Mouse (Mus musculus): ENCODE data around the gene Irf9. TPM values are rescaled to one million over a fixed set of nuclear protein-coding genes. Genes with fewer than 3 reads are reported as not detected.

The Irf9 gene
- total and polyA plus RNA-seq, 3 experiments: 8.5 to 14.8 TPM; not detected in 1

- TF ChIP-seq CHD2 (IDR thresholded peaks at IDR 0.05; ENCODE audit: low read length): no peak
- TF ChIP-seq TCF12 (IDR thresholded peaks at IDR 0.05; ENCODE audit: low read depth, low read length): peak; percentile 87
These were observed 17.8 kb upstream of the Irf9 start (continued) for GRCm38 (mm10) chr14:55585566-55585960.

GRCm38 (mm10) chr14:55586149-55586548 is 17.2 kb upstream of the Irf9 start:
- Histone ChIP-seq H3K4me1 (ENCODE audit: control insufficient read depth in 1 of 2, insufficient read depth in 2 of 2, low read length in 2 of 2) (peaks cover 3 to 41% of the 10 kb centered on the region in 2 experiments), H3K9me3 (replicated peaks; ENCODE audit: insufficient read depth, low read length) (no peaks in the 10 kb centered on the region), H3K27ac (ENCODE audit: control insufficient read depth, low read depth, low read length) (peak overlapping the region; percentile 100), H3K27me3 (ENCODE audit: control insufficient read depth in 1 of 2, insufficient read depth in 2 of 2, low read length in 2 of 2) (no peaks in the 10 kb centered on the region), H3K4me3 (ENCODE audit: control insufficient read depth in 1 of 2, insufficient read depth in 1 of 2, low read depth in 2 of 2, low read length in 2 of 2) (peak overlapping the region; percentile 78 to 82; a peak in 3 of 4 replicates), H3K36me3 (ENCODE audit: control insufficient read depth in 1 of 2, insufficient read depth in 2 of 2, low read length in 2 of 2) (peaks cover 0 to 34% of the 10 kb centered on the region in 2 experiments; a peak in 2 of 4 replicates), H3K9ac (ENCODE audit: control insufficient read depth, low read depth, low read length, poor library complexity, severe bottlenecking) (peak overlapping the region; percentile 73), H3K79me2 (ENCODE audit: control insufficient read depth, insufficient read depth, low read length, poor library complexity) (peaks cover 12% of the 10 kb centered on the region)
- DNase-seq (ENCODE audit: low read depth, low spot score): peak; percentile 88
- TF ChIP-seq USF1 (IDR thresholded peaks at IDR 0.05; ENCODE audit: low read depth, low read length) (no peak), MAZ (IDR thresholded peaks at IDR 0.05; ENCODE audit: low read depth, low read length) (peak; percentile 25; the same call in 1 of the 2 replicates), ZKSCAN1 (IDR thresholded peaks at IDR 0.05; ENCODE audit: low read depth, low read length) (peak; percentile 76; the same call in 1 of the 2 replicates), MYB (IDR thresholded peaks at IDR 0.05; ENCODE audit: low read depth, low read length) (peak; percentile 76), ETS1 (IDR thresholded peaks at IDR 0.05; ENCODE audit: low read depth, low read length) (peak; percentile 94), MXI1 (IDR thresholded peaks at IDR 0.05; ENCODE audit: low read depth, low read length) (peak; percentile 77; the same call in 1 of the 2 replicates), RCOR1 (IDR thresholded peaks at IDR 0.05; ENCODE audit: low read depth, low read length) (peak; percentile 76), POLR2AphosphoS2 (IDR thresholded peaks at IDR 0.05; ENCODE audit: low read length) (no peak), EP300 (IDR thresholded peaks at IDR 0.05; ENCODE audit: low read depth in 1 of 2, low read length in 2 of 2) (peak; percentile 69 to 88; a peak in 3 of 4 replicates), TCF12 (IDR thresholded peaks at IDR 0.05; ENCODE audit: low read depth, low read length) (peak; percentile 84), GABPA (IDR thresholded peaks at IDR 0.05; ENCODE audit: low read depth, low read length) (peak; percentile 97), MAFK (IDR thresholded peaks at IDR 0.05; ENCODE audit: borderline replicate concordance, low read depth, low read length) (peak; percentile 95), MAX (IDR thresholded peaks at IDR 0.05; ENCODE audit: low read length) (peak; percentile 69; the same call in 1 of the 2 replicates), TAL1 (IDR thresholded peaks at IDR 0.05; ENCODE audit: low read length) (peak; percentile 33; the same call in 1 of the 2 replicates), BHLHE40 (IDR thresholded peaks at IDR 0.05; ENCODE audit: borderline replicate concordance, low read depth, low read length) (peak; percentile 11; the same call in 1 of the 2 replicates), SIN3A (IDR thresholded peaks at IDR 0.05; ENCODE audit: low read length) (peak; percentile 89), HCFC1 (IDR thresholded peaks at IDR 0.05; ENCODE audit: low read depth, low read length) (peak; percentile 54), GATA1 (IDR thresholded peaks at IDR 0.05; ENCODE audit: low read depth, low read length) (peak; percentile 84), ZNF384 (IDR thresholded peaks at IDR 0.05; ENCODE audit: low read depth, low read length) (peak; percentile 98), POLR2AphosphoS5 (IDR thresholded peaks at IDR 0.05; ENCODE audit: borderline replicate concordance, low read depth, low read length) (no peak), ZC3H11A (IDR thresholded peaks at IDR 0.05; ENCODE audit: low read depth, low read length) (no peak), SMC3 (IDR thresholded peaks at IDR 0.05; ENCODE audit: low read depth, low read length) (no peak), TBP (IDR thresholded peaks at IDR 0.05; ENCODE audit: low read depth, low read length) (no peak), MYC (IDR thresholded peaks at IDR 0.05; ENCODE audit: low read depth, low read length) (peak; percentile 93), JUND (IDR thresholded peaks at IDR 0.05; ENCODE audit: low read depth, low read length) (0 out of 2 replicates have a peak, but pooled peaks have one; percentile 31), E2F4 (IDR thresholded peaks at IDR 0.05; ENCODE audit: borderline replicate concordance, low read depth, low read length) (no peak), POLR2A (IDR thresholded peaks at IDR 0.05; ENCODE audit: control insufficient read depth in 1 of 2, insufficient read depth in 1 of 2, low read depth in 1 of 2, low read length in 2 of 2, poor library complexity in 1 of 2) (peak in 1 of 2 experiments; percentile 27; a peak in 1 of 4 replicates)

Measured in MEL (cell line).